Mouse (Mus musculus) MEL (cell line): Measurements from ENCODE around the gene C1rl. TPM values are rescaled to one million over a fixed set of nuclear protein-coding genes. Genes with fewer than 3 reads are reported as not detected.

Source experiments
- DNase-seq: peaks from one replicate; pipeline ENCODE4 v3.0.0; 2011; ENCODE audit warnings: low read depth, low spot score
- H3K27ac ChIP-seq: 2 replicates; pipeline ENCODE4 v1.5.1; 2012; ENCODE audit warnings: low read depth, mild to moderate bottlenecking, control low read depth, low read length, moderate library complexity; ENCODE audit not compliant: control insufficient read depth
- H3K27me3 ChIP-seq, 2 experiments: fragments of 150-350 bp in 1 of 2; sonication (generic) in 1 of 2; 2 replicates each; pipeline ENCODE4 v1.6.1; 2012; ENCODE audit warnings: low read length in 2 of 2, mild to moderate bottlenecking in 2 of 2, improper control_type of control experiment in 1 of 2, moderate library complexity in 1 of 2; ENCODE audit not compliant: insufficient read depth in 2 of 2, control insufficient read depth in 1 of 2
- H3K36me3 ChIP-seq, 2 experiments: 2 replicates each; pipeline ENCODE4 v1.6.1; 2012 to 2014; ENCODE audit warnings: low read length in 2 of 2, improper control_type of control experiment in 1 of 2, inconsistent platforms in 1 of 2, mild to moderate bottlenecking in 1 of 2; ENCODE audit not compliant: insufficient read depth in 2 of 2, control insufficient read depth in 1 of 2
- H3K4me1 ChIP-seq, 2 experiments: fragments of 150-350 bp in 1 of 2; sonication (generic) in 1 of 2; 2 replicates each; pipeline ENCODE4 v1.6.1; 2012; ENCODE audit warnings: low read length in 2 of 2, improper control_type of control experiment in 1 of 2, mild to moderate bottlenecking in 1 of 2; ENCODE audit not compliant: insufficient read depth in 2 of 2, control insufficient read depth in 1 of 2
- H3K4me3 ChIP-seq, 2 experiments: fragments of 150-350 bp in 1 of 2; sonication (generic) in 1 of 2; 2 replicates each; pipeline ENCODE4 v1.5.1; 2012; ENCODE audit warnings: low read depth in 2 of 2, low read length in 2 of 2, mild to moderate bottlenecking in 2 of 2, moderate library complexity in 2 of 2, control low read depth in 1 of 2, improper control_type of control experiment in 1 of 2; ENCODE audit not compliant: control insufficient read depth in 1 of 2, insufficient read depth in 1 of 2
- H3K79me2 ChIP-seq: 2 replicates; pipeline ENCODE4 v1.6.1; 2012; ENCODE audit warnings: mild to moderate bottlenecking, low read length, moderate library complexity; ENCODE audit not compliant: control insufficient read depth, poor library complexity, insufficient read depth
- H3K9ac ChIP-seq: 2 replicates; pipeline ENCODE4 v1.6.1; 2012; ENCODE audit warnings: low read depth, mild to moderate bottlenecking, control low read depth, low read length, moderate library complexity; ENCODE audit not compliant: control insufficient read depth, poor library complexity, severe bottlenecking
- H3K9me3 ChIP-seq: fragments of 150-350 bp; sonication (generic); replicated peaks from 2 replicates; pipeline ENCODE4 v1.6.1; 2012; ENCODE audit warnings: mild to moderate bottlenecking, low read length, improper control_type of control experiment, moderate library complexity; ENCODE audit not compliant: insufficient read depth
- BHLHE40 ChIP-seq: IDR thresholded peaks from 2 replicates; pipeline ENCODE4 v1.6.1; 2012; ENCODE audit warnings: low read depth, mild to moderate bottlenecking, inconsistent platforms, low read length, improper control_type of control experiment, borderline replicate concordance
- CTCF ChIP-seq, 3 experiments: IDR thresholded peaks in 2 of 3; conservative IDR thresholded peaks in 1 of 3; 2 replicates each; pipeline ENCODE4 v1.5.1; 2011 to 2012; ENCODE audit warnings: low read length in 3 of 3, low read depth in 2 of 3, mild to moderate bottlenecking in 2 of 3, improper control_type of control experiment in 1 of 3, inconsistent platforms in 1 of 3, mixed read lengths in 1 of 3, moderate library complexity in 1 of 3; ENCODE audit not compliant: control insufficient read depth in 1 of 3, insufficient read depth in 1 of 3, poor library complexity in 1 of 3, severe bottlenecking in 1 of 3
- E2F4 ChIP-seq: IDR thresholded peaks from 2 replicates; pipeline ENCODE4 v1.6.1; 2011; ENCODE audit warnings: low read depth, low read length, improper control_type of control experiment, borderline replicate concordance
- ELF1 ChIP-seq: IDR thresholded peaks from 2 replicates; pipeline ENCODE4 v1.6.1; 2014; ENCODE audit warnings: low read depth, mild to moderate bottlenecking, inconsistent platforms, low read length, improper control_type of control experiment, moderate library complexity
- EP300 ChIP-seq, 2 experiments: IDR thresholded peaks; 2 replicates each; pipeline ENCODE4 v1.6.1; 2011; ENCODE audit warnings: improper control_type of control experiment in 2 of 2, low read length in 2 of 2, low read depth in 1 of 2, mild to moderate bottlenecking in 1 of 2
- GABPA ChIP-seq: IDR thresholded peaks from 2 replicates; pipeline ENCODE4 v1.6.1; 2012; ENCODE audit warnings: low read depth, mild to moderate bottlenecking, inconsistent platforms, low read length, improper control_type of control experiment, moderate library complexity
- GATA1 ChIP-seq: IDR thresholded peaks from 2 replicates; pipeline ENCODE4 v1.6.1; 2011; ENCODE audit warnings: low read depth, low read length, improper control_type of control experiment
- HCFC1 ChIP-seq: IDR thresholded peaks from 2 replicates; pipeline ENCODE4 v1.6.1; 2012; ENCODE audit warnings: low read depth, mild to moderate bottlenecking, inconsistent platforms, low read length, improper control_type of control experiment, moderate library complexity
- MXI1 ChIP-seq: IDR thresholded peaks from 2 replicates; pipeline ENCODE4 v1.6.1; 2011; ENCODE audit warnings: mild to moderate bottlenecking, low read depth, low read length, improper control_type of control experiment
- MYC ChIP-seq: IDR thresholded peaks from 2 replicates; pipeline ENCODE4 v1.6.1; 2011; ENCODE audit warnings: low read depth, mild to moderate bottlenecking, low read length, improper control_type of control experiment, moderate library complexity
- NELFE ChIP-seq: IDR thresholded peaks from 2 replicates; pipeline ENCODE4 v1.6.1; 2011; ENCODE audit warnings: low read depth, low read length, improper control_type of control experiment
- POLR2AphosphoS2 ChIP-seq: IDR thresholded peaks from 2 replicates; pipeline ENCODE4 v1.6.1; 2011; ENCODE audit warnings: low read length, improper control_type of control experiment
- SIN3A ChIP-seq: IDR thresholded peaks from 2 replicates; pipeline ENCODE4 v1.6.1; 2012; ENCODE audit warnings: low read length, improper control_type of control experiment, inconsistent platforms
- TAL1 ChIP-seq: IDR thresholded peaks from 2 replicates; pipeline ENCODE4 v1.6.1; 2012; ENCODE audit warnings: mild to moderate bottlenecking, inconsistent platforms, low read length, moderate library complexity, mixed read lengths
- TBP ChIP-seq: IDR thresholded peaks from 2 replicates; pipeline ENCODE4 v1.8.0; 2011; ENCODE audit warnings: low read depth, low read length, improper control_type of control experiment
- UBTF ChIP-seq: IDR thresholded peaks from 2 replicates; pipeline ENCODE4 v1.6.1; 2012; ENCODE audit warnings: low read depth, mild to moderate bottlenecking, inconsistent platforms, low read length, improper control_type of control experiment, moderate library complexity, borderline replicate concordance; ENCODE audit not compliant: insufficient read depth
- ZC3H11A ChIP-seq: IDR thresholded peaks from 2 replicates; pipeline ENCODE4 v1.6.1; 2012; ENCODE audit warnings: low read depth, mild to moderate bottlenecking, inconsistent platforms, low read length, improper control_type of control experiment
- ZMIZ1 ChIP-seq: IDR thresholded peaks from 2 replicates; pipeline ENCODE4 v1.6.1; 2012; ENCODE audit warnings: low read depth, mild to moderate bottlenecking, inconsistent platforms, low read length, improper control_type of control experiment, moderate library complexity
- ZNF384 ChIP-seq: IDR thresholded peaks from 2 replicates; pipeline ENCODE4 v1.6.1; 2012; ENCODE audit warnings: low read depth, mild to moderate bottlenecking, inconsistent platforms, low read length, improper control_type of control experiment
- polyA plus RNA-seq, 2 experiments: library from polyadenylated mRNA; stranded (reverse) in 1 of 2; unstranded in 1 of 2; fragments of >175 nt in 1 of 2; fragments of >200 nt in 1 of 2; gene quantifications; 2 replicates each; pipeline versions ENCODE4 v1.2.1 to v1.2.4; 2012; ENCODE audit warnings: low replicate concordance in 2 of 2, low read depth in 1 of 2; ENCODE audit not compliant: insufficient read length in 2 of 2, insufficient read depth in 1 of 2, missing spikeins in 1 of 2
- total RNA-seq: library from RNA; depleted of rRNA; stranded (reverse); fragments of 300-350 nt; gene quantifications from 2 replicates; pipeline ENCODE4 v1.2.3, GENCODE M21; 2012

The C1rl gene
- total and polyA plus RNA-seq, 3 experiments: 1.2 to 2.6 TPM; not detected in 1

- Histone ChIP-seq H3K36me3 (peaks cover 0 to 2% of the 10 kb centered on the region in 2 experiments; a peak in 2 of 4 replicates), H3K4me3 (no peak overlapping the region)
- TF ChIP-seq TAL1: no peak
- no peak for TF ChIP-seq GABPA
- TF ChIP-seq BHLHE40: no peak
- no peak for TF ChIP-seq E2F4
- no peak for TF ChIP-seq ELF1
- no peak for TF ChIP-seq MYC
- no peak for TF ChIP-seq SIN3A
- no peak for TF ChIP-seq ZMIZ1
- no peak for TF ChIP-seq TBP
- TF ChIP-seq CTCF (IDR thresholded peaks at IDR 0.05 in 2 of 3, conservative IDR thresholded peaks at IDR 0.05 in 1 of 3; ENCODE audit: control insufficient read depth in 1 of 3, insufficient read depth in 1 of 3, low read depth in 2 of 3, low read length in 3 of 3, poor library complexity in 1 of 3, severe bottlenecking in 1 of 3): no peak
- no peak for TF ChIP-seq ZNF384
- no peak for TF ChIP-seq HCFC1
- no peak for TF ChIP-seq POLR2AphosphoS2
- TF ChIP-seq, all 39 proteins: peak for 0
- Histone ChIP-seq H3K27me3 (no peaks in the 10 kb centered on the region), H3K9me3 (no peaks in the 10 kb centered on the region), H3K4me1 (peaks cover 0 to 8% of the 10 kb centered on the region in 2 experiments; a peak in 2 of 4 replicates), H3K9ac (no peak overlapping the region), H3K79me2 (no peaks in the 10 kb centered on the region), H3K27ac (no peak overlapping the region)
- DNase-seq: no peak
Observed at GRCm38 (mm10) chr6:124453756-124454155, 39.2 kb upstream of the C1rl start.

GRCm38 (mm10) chr6:124456243-124456642, 36.7 kb upstream of the C1rl start:
- Histone ChIP-seq H3K27me3 (no peaks in the 10 kb centered on the region), H3K36me3 (peaks cover 2 to 15% of the 10 kb centered on the region in 2 experiments; a peak in 3 of 4 replicates), H3K9ac (no peak overlapping the region), H3K9me3 (no peaks in the 10 kb centered on the region), H3K27ac (no peak overlapping the region), H3K4me1 (peaks cover 4 to 20% of the 10 kb centered on the region in 2 experiments), H3K4me3 (no peak overlapping the region), H3K79me2 (no peaks in the 10 kb centered on the region)
- DNase-seq: no peak
- no peak for TF ChIP-seq UBTF
- TF ChIP-seq HCFC1: no peak
- no peak for TF ChIP-seq MXI1
- no peak for TF ChIP-seq EP300 (IDR thresholded peaks at IDR 0.05; ENCODE audit: low read depth in 1 of 2, low read length in 2 of 2)
- no peak for TF ChIP-seq ZC3H11A
- TF ChIP-seq NELFE: no peak
- TF ChIP-seq GATA1: no peak
